Mouse (Mus musculus) lung, postnatal 10 days (tissue): ENCODE results near the gene Rnf41.

Source experiments
- DNase-seq: peaks from one replicate; pipeline ENCODE4 v3.0.0; 2021

The Rnf41 gene

GRCm38 (mm10) chr10:128388941-128389340 lies 22.5 kb upstream of the Rnf41 start:
- no peak for DNase-seq

GRCm38 (mm10) chr10:128389570-128389969 lies 21.9 kb upstream of the Rnf41 start:
- no peak for DNase-seq

- DNase-seq, result no peak
Observed at GRCm38 (mm10) chr10:128390366-128390765, 21.1 kb upstream of the Rnf41 start.

- no peak for DNase-seq
Observed at GRCm38 (mm10) chr10:128391850-128392249, 19.6 kb upstream of the Rnf41 start.

GRCm38 (mm10) chr10:128396017-128396673 lies 15.3 kb upstream of the Rnf41 start:
- no peak for DNase-seq

- DNase-seq, result no peak
Observed at GRCm38 (mm10) chr10:128396716-128397264, 14.7 kb upstream of the Rnf41 start.

- no peak for DNase-seq
Observed at GRCm38 (mm10) chr10:128397466-128397865, 14.0 kb upstream of the Rnf41 start.

GRCm38 (mm10) chr10:128400338-128400737 lies 11.1 kb upstream of the Rnf41 start:
- DNase-seq, result no peak

GRCm38 (mm10) chr10:128401056-128401455 lies 10.4 kb upstream of the Rnf41 start, which contains the start of gene Slc39a5:
Gene Slc39a5 (minus strand): TSS chr10:128401229.
- DNase-seq, result no peak

GRCm38 (mm10) chr10:128401638-128402037 lies 9.8 kb upstream of the Rnf41 start:
- no peak for DNase-seq

- DNase-seq, result no peak
Observed at GRCm38 (mm10) chr10:128403931-128404330, 7.5 kb upstream of the Rnf41 start.

GRCm38 (mm10) chr10:128408591-128409535 lies 2.6 kb upstream of the Rnf41 start:
- peak; percentile 32 for DNase-seq

GRCm38 (mm10) chr10:128409692-128410559 lies 1.5 kb upstream of the Rnf41 start:
- DNase-seq, result peak; percentile 99

GRCm38 (mm10) chr10:128410560-128410845 lies 954 bp upstream of the Rnf41 start:
- DNase-seq, result no peak

GRCm38 (mm10) chr10:128412055-128412381 lies 561 bp downstream of the Rnf41 start:
- DNase-seq, result peak; percentile 73

GRCm38 (mm10) chr10:128412558-128412957 lies 1.1 kb downstream of the Rnf41 start:
- no peak for DNase-seq

- no peak for DNase-seq
Observed at GRCm38 (mm10) chr10:128413076-128413475, 1.6 kb downstream of the Rnf41 start.

GRCm38 (mm10) chr10:128414848-128415247 lies 3.4 kb downstream of the Rnf41 start:
- DNase-seq, result no peak

GRCm38 (mm10) chr10:128422426-128422825 lies 11.0 kb downstream of the Rnf41 start:
- no peak for DNase-seq

- no peak for DNase-seq
Observed at GRCm38 (mm10) chr10:128424604-128425003, 13.1 kb downstream of the Rnf41 start.

- DNase-seq, result no peak
Observed at GRCm38 (mm10) chr10:128425260-128425659, 13.8 kb downstream of the Rnf41 start.

- DNase-seq, result no peak
Observed at GRCm38 (mm10) chr10:128429052-128429451, 17.6 kb downstream of the Rnf41 start.

GRCm38 (mm10) chr10:128429454-128429853 lies 18.0 kb downstream of the Rnf41 start:
- no peak for DNase-seq
